Mouse (Mus musculus) stomach, embryonic 15.5 days (tissue): Measurements from ENCODE around the gene Slc25a41. TPM values are rescaled to one million over a fixed set of nuclear protein-coding genes. Genes with fewer than 3 reads are reported as not detected.
"Not testable (repeated sequence)": the region's sequence is repeated elsewhere in the genome, so short reads cannot be mapped to it uniquely, and the experiment has no call there.

Experiments
- ATAC-seq: fragments of 200-750 bp; cut with Nextera tagmentation; 2 replicates; pipeline ENCODE4 v1.8.0; 2017; ENCODE audit warnings: low read depth, moderate number of reproducible peaks, moderate TSS enrichment; ENCODE audit not compliant: insufficient read depth, low FRiP score
- H3K27ac ChIP-seq: fragments of 300-500 bp; sonication (generic); 2 replicates; pipeline ENCODE4 v1.5.1; 2015; ENCODE audit warnings: mild to moderate bottlenecking, inconsistent platforms
- H3K27me3 ChIP-seq: fragments of 300-500 bp; sonication (generic); replicated peaks from 2 replicates; pipeline ENCODE4 v1.6.1; 2015; ENCODE audit warnings: inconsistent platforms
- H3K36me3 ChIP-seq: fragments of 300-500 bp; sonication (generic); 2 replicates; pipeline ENCODE4 v1.6.1; 2015; ENCODE audit warnings: inconsistent platforms
- H3K4me1 ChIP-seq: fragments of 300-500 bp; sonication (generic); 2 replicates; pipeline ENCODE4 v1.6.1; 2015; ENCODE audit warnings: inconsistent platforms
- H3K4me2 ChIP-seq: fragments of 300-500 bp; sonication (generic); 2 replicates; pipeline ENCODE4 v1.6.1; 2015; ENCODE audit warnings: mild to moderate bottlenecking, inconsistent platforms
- H3K4me3 ChIP-seq: fragments of 300-500 bp; sonication (generic); replicated peaks from 2 replicates; pipeline ENCODE4 v1.5.1; 2015; ENCODE audit warnings: inconsistent platforms
- H3K9ac ChIP-seq: fragments of 300-500 bp; sonication (generic); 2 replicates; pipeline ENCODE4 v1.6.1; 2015; ENCODE audit warnings: inconsistent platforms
- H3K9me3 ChIP-seq: fragments of 300-500 bp; sonication (generic); 2 replicates; pipeline ENCODE4 v1.6.1; 2016; ENCODE audit warnings: inconsistent platforms
- WGBS: fragments of 180-500 bp; shearing (Covaris S2); methylation state at CpG from one replicate; pipeline ENCODE4 v1.1.7; 2015; 5-methylcytosine and 5-hydroxymethylcytosine counted together
- polyA plus RNA-seq: library from polyadenylated mRNA; unstranded; fragments of >200 nt; fragmentation: Nextera tagmentation; extraction: Ambion mirVana; gene quantifications from 2 replicates; pipeline ENCODE4 v1.2.1, GENCODE M21; 2015

The Slc25a41 gene
- polyA plus RNA-seq, 1 experiment from 2014 or later, result not detected

DNA sequence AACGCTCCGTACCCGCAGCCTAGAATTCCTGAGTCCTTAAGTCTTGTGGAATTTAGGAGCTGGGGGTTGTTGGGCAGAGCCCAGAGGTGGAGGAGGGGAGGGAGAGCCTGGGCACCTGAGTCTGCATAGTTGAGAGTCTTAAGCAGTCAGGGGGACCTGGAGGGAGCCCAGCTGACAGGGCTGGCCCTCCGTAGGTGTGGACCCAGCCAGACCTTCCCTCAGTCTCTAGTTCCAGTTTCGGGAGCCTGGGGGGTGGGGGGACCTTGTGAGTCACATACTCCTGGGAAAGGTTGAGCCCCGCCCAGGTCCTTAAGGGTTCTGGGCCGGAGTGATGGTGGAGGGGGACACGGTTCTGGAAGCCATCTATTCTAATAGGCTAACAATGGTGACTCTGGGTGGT is 21.6 kb upstream of the Slc25a41 start:
- Histone ChIP-seq H3K9me3 (no peaks in the 10 kb centered on the region), H3K27ac (peak overlapping the region; percentile 90; the same call in 1 of the 2 replicates), H3K4me2 (peak overlapping the region; percentile 46), H3K4me1 (peaks cover 18% of the 10 kb centered on the region), H3K27me3 (peaks cover 22% of the 10 kb centered on the region), H3K4me3 (peak overlapping the region; percentile 49), H3K36me3 (0 out of 2 replicates have a peak, but pooled peaks cover 3% of the 10 kb centered on the region), H3K9ac (no peak overlapping the region)
- WGBS, result 14% methylated on average over 8 of the region's 8 CpGs
- no peak for ATAC-seq

- no peak for ATAC-seq
- 2% methylated on average over 22 of the region's 22 CpGs for whole genome bisulfite sequencing
- 0 out of 2 replicates have a peak, but pooled peaks cover 3% of the 10 kb centered on the region for H3K36me3 ChIP-seq
- peak overlapping the region; percentile 90 for H3K27ac ChIP-seq
- H3K4me1 ChIP-seq, result peaks cover 18% of the 10 kb centered on the region
- H3K4me3 ChIP-seq, result peak overlapping the region; percentile 49
- H3K9ac ChIP-seq, result peak overlapping the region; percentile 33
- peaks cover 22% of the 10 kb centered on the region for H3K27me3 ChIP-seq
- H3K9me3 ChIP-seq, result no peaks in the 10 kb centered on the region
- H3K4me2 ChIP-seq, result peak overlapping the region; percentile 46
These were observed 21.1 kb upstream of the Slc25a41 start for GRCm38 (mm10) chr17:57062548-57062947.

GRCm38 (mm10) chr17:57062011-57062521 is 20.6 kb upstream of the Slc25a41 start:
- peak; percentile 72 for ATAC-seq
- Histone ChIP-seq H3K36me3 (0 out of 2 replicates have a peak, but pooled peaks cover 3% of the 10 kb centered on the region), H3K9me3 (no peaks in the 10 kb centered on the region), H3K27ac (peak overlapping the region; percentile 90), H3K9ac (peak overlapping the region; percentile 33), H3K27me3 (peaks cover 22% of the 10 kb centered on the region), H3K4me1 (peaks cover 18% of the 10 kb centered on the region), H3K4me3 (peak overlapping the region; percentile 49), H3K4me2 (peak overlapping the region; percentile 46)
- WGBS, result 2% methylated on average over 39 of the region's 39 CpGs

DNA sequence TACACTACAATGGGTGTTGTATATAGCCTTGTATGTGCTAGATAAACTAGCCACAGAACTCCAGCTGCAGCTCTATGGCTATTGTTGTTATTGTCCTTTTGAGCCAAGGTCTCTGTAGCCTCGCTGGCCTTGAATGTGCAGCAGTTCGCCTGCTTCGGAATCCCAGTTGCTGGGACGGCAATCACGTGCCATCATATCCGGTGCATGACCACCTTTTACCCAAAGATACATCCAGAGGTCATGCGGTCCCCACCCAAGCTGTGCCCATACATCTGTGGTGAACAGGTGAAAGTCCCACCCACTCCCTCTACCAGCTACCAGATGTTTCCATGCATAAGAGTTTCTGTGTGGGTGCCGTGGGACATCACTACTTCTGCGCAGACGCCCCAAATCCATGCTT is 19.6 kb upstream of the Slc25a41 start:
- peak overlapping the region; percentile 96 for H3K4me2 ChIP-seq
- 0 out of 2 replicates have a peak, but pooled peaks cover 3% of the 10 kb centered on the region for H3K36me3 ChIP-seq
- ATAC-seq, result no peak
- whole genome bisulfite sequencing, result 38% methylated on average over 10 of the region's 10 CpGs
- H3K9me3 ChIP-seq, result no peaks in the 10 kb centered on the region
- H3K27ac ChIP-seq, result peak overlapping the region; percentile 89
- H3K9ac ChIP-seq, result no peak overlapping the region
- H3K4me1 ChIP-seq, result peaks cover 18% of the 10 kb centered on the region
- H3K4me3 ChIP-seq, result peak overlapping the region; percentile 71
- H3K27me3 ChIP-seq, result peaks cover 22% of the 10 kb centered on the region

DNA sequence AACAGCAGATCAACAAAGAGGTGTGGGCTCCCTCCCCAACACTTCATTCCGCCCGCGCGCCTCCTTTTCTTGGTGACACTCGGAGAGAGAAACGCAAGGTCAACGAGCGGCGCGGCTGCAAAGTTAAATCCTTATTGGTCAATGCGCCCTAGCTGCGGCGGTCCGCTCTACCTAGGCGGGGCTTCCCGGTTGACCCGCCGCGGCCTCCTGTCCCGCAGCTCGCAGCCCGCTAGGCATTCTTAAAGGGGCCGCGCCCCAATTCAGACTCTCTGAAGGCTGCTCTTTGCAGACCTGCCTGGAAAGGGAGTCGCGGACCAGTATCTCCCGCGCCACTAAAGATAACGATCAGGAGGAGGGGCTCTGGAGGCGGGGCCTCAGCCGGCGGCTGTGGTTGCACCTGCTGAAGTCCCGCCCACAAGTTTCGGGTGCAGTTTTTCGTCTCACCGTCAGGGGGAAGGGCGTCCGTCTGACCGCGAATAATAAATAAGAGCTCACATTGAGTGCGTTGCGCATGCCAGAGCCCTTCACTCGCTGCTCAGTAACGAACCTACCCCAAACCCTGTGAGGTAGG is 18.9 kb upstream of the Slc25a41 start:
- H3K9me3 ChIP-seq, result no peaks in the 10 kb centered on the region
- peak overlapping the region; percentile 89 for H3K27ac ChIP-seq
- H3K9ac ChIP-seq, result no peak overlapping the region
- H3K27me3 ChIP-seq, result peaks cover 22% of the 10 kb centered on the region
- under 1% methylated on average over 44 of the region's 44 CpGs for WGBS
- peak overlapping the region; percentile 71 for H3K4me3 ChIP-seq
- peaks cover 17% of the 10 kb centered on the region for H3K4me1 ChIP-seq
- ATAC-seq, result peak; percentile 83
- peak overlapping the region; percentile 96 for H3K4me2 ChIP-seq
- 0 out of 2 replicates have a peak, but pooled peaks cover 3% of the 10 kb centered on the region for H3K36me3 ChIP-seq

- Histone ChIP-seq H3K4me1 (peaks cover 17% of the 10 kb centered on the region; the same call in 1 of the 2 replicates), H3K9me3 (no peaks in the 10 kb centered on the region), H3K4me2 (peak within 1 kb of the TSS; percentile 96), H3K36me3 (0 out of 2 replicates have a peak, but pooled peaks cover 3% of the 10 kb centered on the region), H3K27me3 (peaks cover 22% of the 10 kb centered on the region), H3K27ac (peak within 1 kb of the TSS; percentile 89), H3K9ac (peak within 1 kb of the TSS; percentile 34; the same call in 1 of the 2 replicates), H3K4me3 (peak within 1 kb of the TSS; percentile 71)
- WGBS, result under 1% methylated on average over 42 of the region's 45 CpGs
- ATAC-seq, result peak; percentile 38; the same call in 1 of the 2 replicates
These were observed 18.1 kb upstream of the Slc25a41 start, which contains the start of gene Slc25a23 for GRCm38 (mm10) chr17:57059486-57059977. TSS of gene Slc25a23 (minus strand) at chr17:57059863.

- peak within 1 kb of the TSS; percentile 96 for H3K4me2 ChIP-seq
- ATAC-seq, result no peak
- peaks cover 17% of the 10 kb centered on the region; the same call in 1 of the 2 replicates for H3K4me1 ChIP-seq
- peaks cover 22% of the 10 kb centered on the region for H3K27me3 ChIP-seq
- peak within 1 kb of the TSS; percentile 89 for H3K27ac ChIP-seq
- H3K9me3 ChIP-seq, result no peaks in the 10 kb centered on the region
- H3K9ac ChIP-seq, result peak within 1 kb of the TSS; percentile 34; the same call in 1 of the 2 replicates
- no peaks in the 10 kb centered on the region for H3K36me3 ChIP-seq
- 1% methylated on average over 18 of the region's 22 CpGs for WGBS
- H3K4me3 ChIP-seq, result peak within 1 kb of the TSS; percentile 71
These were observed 17.5 kb upstream of the Slc25a41 start, which contains the start of gene Crb3 for GRCm38 (mm10) chr17:57058891-57059485. TSS of gene Crb3 (plus strand) at chr17:57059105.

- WGBS, result 76% methylated on average over 3 of the region's 3 CpGs
- ATAC-seq, result no peak
These were observed 14.8 kb upstream of the Slc25a41 start for GRCm38 (mm10) chr17:57056246-57056645.

DNA sequence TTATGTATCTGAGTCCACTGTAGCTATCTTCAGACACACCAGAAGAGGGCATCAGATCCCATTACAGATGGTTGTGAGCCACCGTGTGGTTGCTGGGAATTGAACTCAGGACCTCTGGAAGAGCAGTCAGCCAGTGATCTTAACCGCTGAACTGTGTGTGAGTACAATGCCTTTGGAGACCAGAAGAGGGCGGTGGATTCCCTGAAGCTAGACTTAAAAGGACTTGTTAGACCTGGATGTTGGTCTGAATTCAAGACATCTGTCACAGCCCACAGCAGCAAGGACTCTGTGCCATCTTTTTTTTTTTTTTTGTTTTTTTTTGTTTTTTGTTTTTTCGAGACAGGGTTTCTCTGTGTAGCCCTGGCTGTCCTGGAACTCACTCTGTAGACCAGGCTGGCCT is 10.2 kb upstream of the Slc25a41 start:
- 80% methylated on average over 4 of the region's 4 CpGs for WGBS
- H3K27me3 ChIP-seq, H3K4me1 ChIP-seq, ATAC-seq, H3K36me3 ChIP-seq, H3K4me2 ChIP-seq, H3K4me3 ChIP-seq, H3K9me3 ChIP-seq, H3K27ac ChIP-seq, H3K9ac ChIP-seq: not testable (repeated sequence)

More at GRCm38 (mm10) chr17:57056246-57056645, 14.8 kb upstream of the Slc25a41 start:
- H3K27me3 ChIP-seq, result peaks cover 2% of the 10 kb centered on the region; the same call in 1 of the 2 replicates
- H3K4me3 ChIP-seq, result no peak overlapping the region
- no peak overlapping the region for H3K27ac ChIP-seq
- peaks cover 6% of the 10 kb centered on the region; the same call in 1 of the 2 replicates for H3K36me3 ChIP-seq
- no peak overlapping the region for H3K4me2 ChIP-seq
- H3K9me3 ChIP-seq, result no peaks in the 10 kb centered on the region
- no peak overlapping the region for H3K9ac ChIP-seq
- H3K4me1 ChIP-seq, result peaks cover 12% of the 10 kb centered on the region; the same call in 1 of the 2 replicates

DNA sequence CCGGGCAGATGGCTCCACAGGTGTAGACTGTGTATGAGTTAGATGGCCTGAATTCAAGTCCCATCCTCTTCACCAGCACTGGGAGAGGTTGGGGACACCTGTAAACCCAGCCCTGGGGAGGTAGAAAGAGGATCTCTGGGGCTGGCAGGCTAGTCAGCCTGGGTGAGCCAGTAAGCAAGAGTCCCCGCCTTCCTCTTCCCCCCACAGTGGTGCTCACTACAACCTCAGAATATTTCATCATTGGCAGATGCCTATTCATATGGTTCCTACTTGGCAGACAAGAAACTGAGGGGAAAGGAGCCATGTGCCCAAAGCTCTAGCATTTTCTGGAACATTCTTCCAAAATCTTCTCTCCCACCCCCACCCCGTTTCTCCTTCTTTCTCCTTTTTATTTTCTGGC is 7.4 kb upstream of the Slc25a41 start:
- H3K4me2 ChIP-seq, result no peak overlapping the region
- H3K9ac ChIP-seq, result no peak overlapping the region
- no peaks in the 10 kb centered on the region for H3K27me3 ChIP-seq
- H3K9me3 ChIP-seq, result no peaks in the 10 kb centered on the region
- no peaks in the 10 kb centered on the region for H3K4me1 ChIP-seq
- peaks cover 6% of the 10 kb centered on the region; the same call in 1 of the 2 replicates for H3K36me3 ChIP-seq
- 91% methylated on average over 3 of the region's 3 CpGs for WGBS
- no peak overlapping the region for H3K27ac ChIP-seq
- H3K4me3 ChIP-seq, result no peak overlapping the region
- ATAC-seq, result no peak

DNA sequence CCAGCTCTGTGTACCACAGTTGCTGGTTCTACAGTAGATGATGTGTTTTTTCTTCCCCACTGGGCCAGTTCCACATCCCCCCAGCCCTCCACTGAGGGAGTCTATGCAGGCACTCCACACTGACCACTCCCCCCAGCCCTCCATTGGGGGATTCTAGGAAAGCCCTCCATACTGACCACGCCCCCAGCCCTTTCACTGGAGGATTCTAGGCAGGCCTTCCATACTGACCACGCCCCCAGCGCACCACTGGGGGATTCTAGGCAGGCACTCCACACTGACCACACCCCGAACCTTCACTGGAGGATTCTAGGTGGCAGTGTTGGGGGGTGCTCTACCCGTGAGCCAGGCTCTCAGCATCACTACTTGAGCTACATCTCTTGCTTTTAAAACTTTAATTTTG is 6.0 kb upstream of the Slc25a41 start:
- peak; percentile 40 for ATAC-seq
- H3K27me3 ChIP-seq, result no peaks in the 10 kb centered on the region

More for the DNA sequence above, 6.0 kb upstream of the Slc25a41 start:
- Histone ChIP-seq H3K27ac (no peak overlapping the region), H3K4me3 (no peak overlapping the region), H3K4me1 (no peaks in the 10 kb centered on the region), H3K4me2 (no peak overlapping the region), H3K36me3 (peaks cover 3% of the 10 kb centered on the region; the same call in 1 of the 2 replicates), H3K9ac (no peak overlapping the region), H3K9me3 (no peaks in the 10 kb centered on the region)
- WGBS, result 28% methylated on average over 5 of the region's 5 CpGs
